Mouse (Mus musculus): Measurements from ENCODE around the gene Kcne1l. TPM values are rescaled to one million over a fixed set of nuclear protein-coding genes. Genes with fewer than 3 reads are reported as not detected.

The Kcne1l gene
- polyA plus RNA-seq, 1 experiment: 0.14 TPM

GRCm38 (mm10) chrX:142304592-142304991 is 1.5 kb downstream of the Kcne1l start:
- no peaks in the 10 kb centered on the region for H3K4me1 ChIP-seq (ENCODE audit: control insufficient read depth, insufficient read depth, low read length)
- DNase-seq: no peak
- TF ChIP-seq POLR2A (IDR thresholded peaks at IDR 0.05; ENCODE audit: borderline replicate concordance, extremely low read depth, low read depth, low read length): no peak
- no peak for TF ChIP-seq CTCF (IDR thresholded peaks at IDR 0.05; ENCODE audit: insufficient read depth, low read length)
- no peak overlapping the region for H3K4me3 ChIP-seq (replicated peaks; ENCODE audit: extremely low read depth, low read depth, low read length)

- DNase-seq: no peak
- no peak for TF ChIP-seq CTCF (IDR thresholded peaks at IDR 0.05; ENCODE audit: insufficient read depth, low read length)
- TF ChIP-seq POLR2A (IDR thresholded peaks at IDR 0.05; ENCODE audit: borderline replicate concordance, extremely low read depth, low read depth, low read length): no peak
- WGBS: 43% methylated on average over 2 of the region's 2 CpGs
- Histone ChIP-seq H3K4me3 (replicated peaks; ENCODE audit: extremely low read depth, low read depth, low read length) (no peak overlapping the region), H3K4me1 (ENCODE audit: control insufficient read depth, insufficient read depth, low read length) (no peaks in the 10 kb centered on the region)
Measured at GRCm38 (mm10) chrX:142303456-142303855, 2.6 kb downstream of the Kcne1l start.

DNA sequence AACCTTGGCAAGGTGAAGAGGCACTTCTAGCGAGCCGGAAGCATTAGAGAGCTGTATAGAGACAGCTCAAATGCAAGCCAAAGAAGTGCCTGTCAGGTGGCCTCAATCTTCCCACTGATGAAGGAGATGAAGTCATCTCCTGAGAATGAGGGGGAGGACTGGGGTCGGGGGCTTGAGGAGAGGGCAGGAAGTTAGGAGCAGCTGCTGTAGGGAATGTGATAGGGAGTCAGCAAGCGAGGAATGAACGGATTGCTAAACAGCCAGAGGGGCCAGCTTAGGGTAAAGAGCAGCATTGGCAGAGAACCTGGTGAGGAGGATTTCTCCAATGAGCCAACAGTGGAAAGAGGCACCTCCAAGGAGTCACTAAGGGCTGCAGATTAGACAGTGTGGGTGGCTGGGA is 20.2 kb downstream of the Kcne1l start:
- TF ChIP-seq POLR2A (IDR thresholded peaks at IDR 0.05; ENCODE audit: borderline replicate concordance, extremely low read depth, low read depth, low read length) (no peak), CTCF (IDR thresholded peaks at IDR 0.05; ENCODE audit: insufficient read depth, low read length) (no peak)
- DNase-seq: no peak
- Histone ChIP-seq H3K4me3 (replicated peaks; ENCODE audit: extremely low read depth, low read depth, low read length) (no peak overlapping the region), H3K4me1 (ENCODE audit: control insufficient read depth, insufficient read depth, low read length) (no peaks in the 10 kb centered on the region)
- 47% methylated on average over 5 of the region's 5 CpGs for WGBS

- no peaks in the 10 kb centered on the region for H3K4me1 ChIP-seq (ENCODE audit: control insufficient read depth, insufficient read depth, low read length)
- no peak for TF ChIP-seq CTCF (IDR thresholded peaks at IDR 0.05; ENCODE audit: insufficient read depth, low read length)
- no peak for TF ChIP-seq POLR2A (IDR thresholded peaks at IDR 0.05; ENCODE audit: borderline replicate concordance, extremely low read depth, low read depth, low read length)
- WGBS: 44% methylated on average over 3 of the region's 3 CpGs
- no peak for DNase-seq
- no peak overlapping the region for H3K4me3 ChIP-seq (replicated peaks; ENCODE audit: extremely low read depth, low read depth, low read length)
Measured at GRCm38 (mm10) chrX:142276573-142276972, 29.5 kb downstream of the Kcne1l start.

- TF ChIP-seq CTCF (IDR thresholded peaks at IDR 0.05; ENCODE audit: insufficient read depth, low read length) (no peak), POLR2A (IDR thresholded peaks at IDR 0.05; ENCODE audit: borderline replicate concordance, extremely low read depth, low read depth, low read length) (no peak)
- DNase-seq: no peak
- Histone ChIP-seq H3K4me3 (replicated peaks; ENCODE audit: extremely low read depth, low read depth, low read length) (no peak overlapping the region), H3K4me1 (ENCODE audit: control insufficient read depth, insufficient read depth, low read length) (no peaks in the 10 kb centered on the region)
- 53% methylated on average over 3 of the region's 3 CpGs for WGBS
Measured at GRCm38 (mm10) chrX:142276031-142276430, 30.1 kb downstream of the Kcne1l start.

Other genes starting within 250 kb of the Kcne1l start
- not detected in 2 replicates for gene Gucy2f, start 109.4 kb downstream of the Kcne1l start, polyA plus RNA-seq (2012; rRNA removed)
- gene Nxt2, start 79.5 kb downstream of the Kcne1l start, polyA plus RNA-seq (2012; rRNA removed): 2.4 and 4.2 TPM in 2 replicates
- 11.6 and 17.8 TPM in 2 replicates for gene Acsl4, start 84.2 kb upstream of the Kcne1l start, polyA plus RNA-seq (2012; rRNA removed)